Mouse (Mus musculus): ENCODE data around the gene Pip5kl1.

Pip5kl1 gene

DNA sequence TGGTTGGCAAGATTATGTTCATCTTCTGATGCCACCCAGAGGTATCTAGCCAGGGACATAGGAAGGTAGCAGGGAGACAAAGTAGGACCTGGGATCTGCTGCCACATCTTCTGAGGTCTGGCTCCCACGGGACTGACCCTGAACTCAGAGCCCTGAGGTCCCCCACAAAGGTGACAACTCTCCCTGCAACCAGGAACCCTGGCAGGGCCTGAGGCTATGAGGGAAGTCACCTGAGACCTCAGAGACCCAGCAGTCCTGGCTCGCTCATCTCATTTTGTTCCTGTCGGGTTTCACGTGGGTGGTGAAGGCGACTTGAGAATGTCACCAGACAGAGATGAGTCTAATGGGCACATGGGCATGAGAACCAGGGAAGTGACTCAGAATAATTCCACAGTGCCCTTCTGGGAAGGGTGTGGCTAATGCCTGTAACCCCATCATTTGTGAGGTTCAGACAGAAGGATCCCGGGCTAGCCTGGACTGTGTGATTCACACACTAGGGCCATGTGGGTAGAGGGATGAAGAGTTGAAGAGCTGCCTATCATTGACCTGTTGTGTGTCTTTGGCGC, 10.6 kb downstream of the Pip5kl1 start:
- DNase-seq (ENCODE audit: low spot score in 2 of 2) = no peak

DNA sequence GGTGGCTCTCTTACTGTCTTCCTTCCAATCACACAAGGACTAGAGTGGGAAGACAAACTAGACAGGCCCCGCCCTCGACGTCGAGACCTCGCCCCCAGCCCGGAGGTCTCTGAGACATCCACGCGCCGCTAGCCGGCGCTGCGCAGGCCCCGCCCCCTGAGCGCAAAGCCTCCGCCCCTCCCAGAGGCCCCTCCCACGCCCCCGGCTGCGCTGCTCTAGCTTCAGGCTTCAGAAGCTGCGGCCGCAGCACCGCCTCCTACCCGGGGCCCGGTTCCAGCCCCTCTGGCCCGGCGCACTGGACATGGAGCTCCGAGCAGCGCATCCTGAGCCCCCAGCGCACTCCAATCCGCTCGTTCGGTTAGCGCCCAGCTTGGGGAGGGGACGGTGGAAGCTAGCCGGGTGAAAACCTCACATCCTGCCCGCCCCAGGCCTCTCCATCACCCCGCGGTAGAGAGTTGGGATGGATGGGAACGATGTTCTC, 12.3 kb downstream of the Pip5kl1 start, which contains the start of gene St6galnac4:
Gene St6galnac4 (plus strand): TSS at position 225 of the 481 bp plus-strand sequence.
- DNase-seq (ENCODE audit: low spot score in 2 of 2) = peak; percentile 74 to 84

DNA sequence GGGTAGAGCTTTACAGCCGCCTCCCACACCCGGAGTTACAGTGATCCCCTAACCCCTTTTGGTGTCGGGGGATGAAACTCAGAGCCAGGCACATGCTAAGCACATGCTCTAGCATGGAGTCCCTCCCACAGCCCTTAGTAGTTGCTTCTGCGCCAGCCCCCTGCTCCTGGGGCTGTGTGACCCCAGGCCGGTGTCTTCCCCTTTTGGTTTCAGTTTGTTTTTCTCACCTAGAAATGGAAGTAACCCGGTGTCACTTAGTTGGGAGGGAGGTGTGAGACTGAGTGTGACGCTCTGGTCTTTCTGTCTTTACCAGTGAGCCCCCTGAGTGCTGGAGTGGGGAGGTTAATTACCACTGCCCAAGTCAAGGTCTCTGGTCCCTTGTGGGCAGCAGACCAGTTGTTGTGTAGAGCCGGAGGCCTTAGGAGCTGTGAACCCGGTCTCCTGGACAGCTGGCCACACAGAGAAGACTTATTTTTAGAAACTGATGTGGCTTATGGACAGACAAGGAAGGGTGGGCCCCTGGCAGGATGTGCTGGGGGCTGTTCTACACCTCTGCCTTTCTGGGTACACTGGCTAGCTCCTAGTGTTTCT, 13.2 kb downstream of the Pip5kl1 start:
- DNase-seq (ENCODE audit: low spot score in 2 of 2) = no peak

- DNase-seq (ENCODE audit: low spot score in 2 of 2) = no peak
These were observed 14.7 kb downstream of the Pip5kl1 start for GRCm38 (mm10) chr2:32589213-32589795.

- no peak for DNase-seq (ENCODE audit: low spot score in 2 of 2)
These were observed 15.6 kb downstream of the Pip5kl1 start for GRCm38 (mm10) chr2:32590224-32590623.

- no peak for DNase-seq (ENCODE audit: low spot score in 2 of 2)
These were observed 16.7 kb downstream of the Pip5kl1 start for GRCm38 (mm10) chr2:32591249-32591648.

GRCm38 (mm10) chr2:32596725-32597124, 22.1 kb downstream of the Pip5kl1 start:
- DNase-seq (ENCODE audit: low spot score in 2 of 2) = no peak

- no peak for DNase-seq (ENCODE audit: low spot score in 2 of 2)
These were observed 22.7 kb downstream of the Pip5kl1 start for GRCm38 (mm10) chr2:32597248-32597647.

DNA sequence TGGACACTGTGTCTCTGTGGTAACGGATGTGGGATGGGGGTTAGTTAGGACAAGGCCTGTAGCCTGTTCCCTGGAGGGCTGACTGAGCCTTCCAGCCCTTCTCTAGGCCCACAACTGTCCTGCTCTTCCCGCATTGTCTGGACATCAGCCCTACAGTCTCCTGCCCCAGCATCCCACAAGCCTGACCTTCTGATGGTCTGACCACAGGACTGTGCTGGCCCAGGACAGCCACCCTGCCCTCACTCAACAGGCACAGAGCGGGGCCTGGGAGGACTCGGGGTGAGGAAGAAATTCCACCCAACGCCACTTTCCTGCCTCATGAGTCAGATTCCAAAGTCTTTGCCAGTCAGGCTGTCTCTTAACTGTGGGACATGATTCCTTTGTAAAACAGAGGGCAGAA, 23.1 kb downstream of the Pip5kl1 start:
- DNase-seq (ENCODE audit: low spot score in 2 of 2) = no peak

GRCm38 (mm10) chr2:32598506-32598905, 23.9 kb downstream of the Pip5kl1 start:
- DNase-seq (ENCODE audit: low spot score in 2 of 2) = no peak

GRCm38 (mm10) chr2:32599409-32599808, 24.8 kb downstream of the Pip5kl1 start, which contains the start of gene St6galnac6:
Gene St6galnac6, plus strand, starts transcription at chr2:32599709.
- DNase-seq (ENCODE audit: low spot score in 2 of 2) = no peak

DNA sequence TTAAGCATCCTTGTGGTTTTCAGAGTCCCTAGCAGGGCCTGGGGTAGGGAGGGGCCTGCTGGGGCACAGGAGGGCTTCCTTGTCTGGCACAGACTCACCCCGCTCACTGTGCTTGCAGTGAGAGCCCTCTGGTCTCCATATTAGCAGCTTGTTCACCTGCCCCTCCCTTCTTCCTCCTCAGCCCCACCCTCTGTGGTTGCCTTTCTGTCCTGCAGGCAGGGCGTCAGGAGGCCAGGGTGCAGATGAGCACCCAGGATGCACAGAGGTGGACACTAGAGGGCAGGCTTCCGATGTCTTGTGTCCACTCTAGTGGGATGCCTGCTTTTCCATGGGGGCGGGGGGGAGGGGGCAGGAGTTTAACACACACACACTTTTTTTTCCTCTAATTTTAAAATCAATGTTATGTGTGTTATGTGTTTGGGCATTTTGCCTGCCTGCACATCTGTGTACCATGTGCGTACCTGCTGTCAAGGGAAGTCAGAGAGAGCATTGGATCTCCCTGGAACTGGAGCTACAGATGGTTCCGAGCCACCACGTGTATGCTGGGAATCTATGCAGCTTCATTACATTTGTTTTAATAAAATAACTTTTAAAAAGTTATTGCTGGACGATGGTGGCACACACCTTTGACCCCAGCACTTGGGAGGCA, 26.9 kb downstream of the Pip5kl1 start:
- no peak for DNase-seq (ENCODE audit: low spot score in 2 of 2)

DNA sequence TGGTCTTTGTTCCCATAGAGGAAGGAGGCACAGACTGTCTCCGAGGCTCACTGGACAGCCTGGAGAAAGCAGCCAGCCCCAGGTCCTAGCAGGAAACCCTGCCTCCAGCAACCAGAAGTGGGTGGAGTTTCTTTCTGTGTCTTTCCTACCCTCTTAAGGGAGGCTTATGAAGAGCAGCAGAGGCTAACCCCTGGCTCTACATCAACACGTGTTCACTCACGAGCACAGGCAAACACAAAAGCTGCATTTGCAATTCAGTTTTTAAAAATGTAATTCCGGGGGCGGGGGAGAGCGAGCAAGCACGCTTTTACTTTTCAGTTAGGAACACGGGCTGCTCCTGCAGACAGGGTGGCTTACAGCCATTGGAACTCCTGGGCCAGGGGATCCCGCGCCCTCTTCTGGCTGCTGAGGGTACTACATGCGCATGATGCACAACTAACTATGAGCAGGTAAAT, 28.0 kb downstream of the Pip5kl1 start:
- DNase-seq (ENCODE audit: low spot score in 2 of 2) = peak; percentile 76 to 90

GRCm38 (mm10) chr2:32604631-32605030, 30.0 kb downstream of the Pip5kl1 start:
- DNase-seq (ENCODE audit: low spot score in 2 of 2) = no peak

DNA sequence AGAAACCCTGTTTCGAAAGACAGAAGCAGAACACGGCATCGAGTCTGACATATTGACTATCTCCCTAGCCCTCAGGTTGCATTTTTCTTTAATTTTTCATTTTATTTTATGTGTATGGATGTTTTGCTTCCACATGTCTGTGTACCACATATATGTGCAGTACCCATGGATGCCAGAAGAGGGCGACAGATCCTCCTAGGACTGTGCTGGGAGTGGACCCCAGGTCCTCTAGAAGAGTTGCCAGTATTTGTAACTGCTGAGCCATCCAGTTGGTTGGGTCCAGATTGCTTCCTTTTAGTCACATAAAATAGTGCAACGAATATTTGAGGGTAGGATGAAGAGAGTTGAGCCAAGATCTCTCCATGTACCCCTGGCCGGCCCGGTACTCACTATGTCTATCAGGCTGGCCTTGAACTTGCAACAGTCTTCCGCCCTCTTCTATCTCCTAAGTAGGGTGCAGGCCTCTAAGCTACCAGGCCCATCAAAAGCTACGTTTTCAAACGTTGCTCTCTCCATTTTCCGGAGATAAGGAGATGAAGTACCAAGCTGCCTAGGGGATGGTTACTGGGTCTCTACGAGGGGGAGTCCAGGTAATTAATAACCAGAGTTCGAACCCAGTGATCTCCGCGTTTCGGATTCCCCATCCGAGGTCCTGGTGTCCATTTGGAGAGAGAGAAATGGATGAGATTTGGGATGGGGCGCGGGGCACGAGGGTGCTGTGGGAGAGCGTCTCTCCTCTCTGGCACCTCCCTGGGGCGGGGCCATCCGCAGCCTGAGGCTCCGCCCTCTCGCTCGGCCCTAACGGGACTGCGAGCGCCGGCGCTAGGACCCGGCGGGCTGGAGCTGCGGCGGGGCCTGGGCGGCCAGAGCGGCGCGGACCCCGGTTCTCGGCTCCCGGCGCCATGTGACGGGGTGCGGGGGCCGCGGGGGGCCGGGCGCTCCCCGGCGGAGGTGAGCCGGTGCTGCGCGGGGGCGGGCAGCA, 31.9 kb downstream of the Pip5kl1 start:
- DNase-seq (ENCODE audit: low spot score in 2 of 2) = peak; percentile 71 to 72

- no peak for DNase-seq (ENCODE audit: low spot score in 2 of 2)
These were observed 32.8 kb downstream of the Pip5kl1 start for GRCm38 (mm10) chr2:32607262-32607947.

- DNase-seq (ENCODE audit: low spot score in 2 of 2) = peak in 1 of 2 experiments; percentile 65
These were observed 33.7 kb downstream of the Pip5kl1 start for GRCm38 (mm10) chr2:32608141-32608777.

DNA sequence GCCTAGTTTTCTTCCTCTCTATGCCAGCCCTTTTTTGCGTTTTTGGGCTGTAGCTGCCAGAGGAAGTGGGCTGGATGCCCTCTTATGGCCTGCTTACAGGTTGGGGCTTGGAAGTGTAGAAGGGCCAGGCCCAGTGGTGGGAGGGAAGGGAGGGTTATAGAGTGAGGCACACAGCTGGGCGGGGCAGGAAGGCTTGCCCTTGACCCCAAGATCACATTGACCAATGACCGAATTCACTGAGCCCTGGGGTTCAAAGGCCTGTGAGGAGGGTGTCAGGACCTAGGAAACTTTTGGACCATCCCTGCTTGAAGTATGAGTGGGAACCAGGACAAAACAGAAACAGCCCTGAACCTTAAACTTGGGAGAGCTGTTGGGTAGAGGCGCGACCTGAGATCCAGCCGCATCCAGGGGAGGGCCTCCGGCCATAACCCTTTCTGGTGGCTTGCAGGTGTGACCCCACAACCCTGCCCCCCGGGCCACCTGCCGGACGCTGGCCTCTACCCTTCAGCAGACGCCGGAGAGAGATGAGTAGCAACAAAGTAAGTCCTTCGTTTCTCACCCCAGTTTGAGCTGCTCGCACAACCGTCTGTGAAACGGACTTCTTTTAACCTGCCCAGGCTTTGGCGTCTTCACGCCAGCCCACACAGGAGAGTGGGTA, 34.3 kb downstream of the Pip5kl1 start:
- DNase-seq (ENCODE audit: low spot score in 2 of 2) = no peak

DNA sequence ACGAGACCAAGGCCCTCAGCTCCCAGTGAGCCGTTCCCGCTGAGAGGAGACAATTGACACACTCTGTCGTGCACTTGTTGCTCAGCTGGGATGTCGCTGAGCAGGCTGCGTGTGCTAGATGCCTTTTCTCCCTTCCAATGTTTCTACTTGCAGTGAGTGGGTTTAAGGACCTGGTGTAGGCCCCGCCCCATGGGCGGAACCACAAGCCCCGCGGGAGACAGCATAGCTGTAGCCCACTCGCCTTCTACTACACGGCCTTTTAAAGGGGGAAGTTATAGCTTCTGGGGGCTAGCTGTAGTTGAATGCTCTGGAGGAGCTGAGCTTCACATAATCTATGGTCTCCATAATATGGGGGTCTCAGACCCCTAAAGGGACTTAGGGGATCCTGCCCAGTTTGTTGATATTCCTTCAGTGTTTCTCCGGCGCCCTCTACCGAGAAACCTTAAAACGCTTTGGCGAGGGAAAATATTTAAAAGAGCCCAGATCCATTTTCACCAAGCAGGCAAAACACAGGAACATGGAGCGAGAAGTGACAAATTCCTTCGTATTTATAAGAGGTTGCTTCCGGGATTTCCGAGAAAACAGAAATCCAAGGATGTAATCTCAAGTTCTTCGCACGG, 36.1 kb downstream of the Pip5kl1 start:
- no peak for DNase-seq (ENCODE audit: low spot score in 2 of 2)

Data from urinary bladder, adult 18-20 months (tissue).